Mouse (Mus musculus) midbrain, embryonic 12.5 days (tissue): ENCODE measurements around the gene Sstr3. TPM values are rescaled to one million over a fixed set of nuclear protein-coding genes. Genes with fewer than 3 reads are reported as not detected.

ENCODE experiments used
- ATAC-seq: fragments of 200-750 bp; cut with Nextera tagmentation; 2 replicates; pipeline ENCODE4 v1.8.0; 2017; ENCODE audit warnings: low read depth, moderate TSS enrichment, moderate library complexity; ENCODE audit not compliant: low FRiP score
- H3K27ac ChIP-seq: fragments of 300-500 bp; sonication (generic); replicated peaks from 2 replicates; pipeline ENCODE4 v1.5.1; 2016; ENCODE audit warnings: mild to moderate bottlenecking
- H3K27me3 ChIP-seq: fragments of 300-500 bp; sonication (generic); 2 replicates; pipeline ENCODE4 v1.6.1; 2016; ENCODE audit warnings: mild to moderate bottlenecking
- H3K36me3 ChIP-seq: fragments of 300-500 bp; sonication (generic); 2 replicates; pipeline ENCODE4 v1.6.1; 2016
- H3K4me1 ChIP-seq: fragments of 300-500 bp; sonication (generic); 2 replicates; pipeline ENCODE4 v1.6.1; 2016
- H3K4me2 ChIP-seq: fragments of 300-500 bp; sonication (generic); replicated peaks from 2 replicates; pipeline ENCODE4 v1.6.1; 2016; ENCODE audit warnings: mild to moderate bottlenecking, moderate library complexity
- H3K4me3 ChIP-seq: fragments of 300-500 bp; sonication (generic); 2 replicates; pipeline ENCODE4 v1.5.1; 2016; ENCODE audit warnings: mild to moderate bottlenecking
- H3K9ac ChIP-seq: fragments of 300-500 bp; sonication (generic); replicated peaks from 2 replicates; pipeline ENCODE4 v1.6.1; 2016; ENCODE audit warnings: mild to moderate bottlenecking, moderate library complexity
- H3K9me3 ChIP-seq: fragments of 300-500 bp; sonication (generic); 2 replicates; pipeline ENCODE4 v1.6.1; 2016; ENCODE audit warnings: mild to moderate bottlenecking
- WGBS: fragments of 180-500 bp; shearing (Covaris S2); methylation state at CpG from one replicate; pipeline ENCODE4 v1.1.7; 2016; 5-methylcytosine and 5-hydroxymethylcytosine counted together
- polyA plus RNA-seq: library from polyadenylated mRNA; unstranded; fragments of >200 nt; fragmentation: Nextera tagmentation; extraction: Ambion mirVana; gene quantifications from 2 replicates; pipeline ENCODE4 v1.2.1, GENCODE M21; 2016

Sstr3 gene
- 0.05 and 0.18 TPM in 2 replicates for polyA plus RNA-seq

DNA sequence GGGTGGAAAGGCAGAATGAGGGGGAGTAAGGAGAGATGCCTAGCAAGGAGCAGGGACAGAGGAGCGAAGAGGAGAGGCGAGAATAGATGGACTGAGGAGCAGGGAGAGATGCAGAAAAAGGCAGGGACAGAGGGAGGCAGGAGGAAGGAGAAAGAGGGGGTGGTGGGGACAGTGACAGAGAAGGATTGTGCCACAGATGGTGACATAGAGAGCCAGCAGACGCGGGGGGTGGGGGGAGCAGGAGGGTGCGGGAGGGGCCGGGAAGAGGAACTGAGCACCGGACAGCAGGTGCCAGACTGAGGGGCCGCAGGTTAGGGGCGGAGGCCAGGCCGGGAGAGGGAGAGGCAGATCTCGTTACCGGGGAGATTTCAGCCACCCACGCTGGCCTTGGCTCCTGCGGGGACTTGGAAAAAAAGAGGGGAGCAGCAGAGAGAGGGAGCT, at the start of gene Sstr3:
Gene Sstr3, minus strand, starts transcription at position 125 of the 441 bp plus-strand sequence.
- Histone ChIP-seq H3K9ac (peak within 1 kb of the TSS; percentile 28; the same call in 1 of the 2 replicates), H3K4me1 (peaks cover 25% of the 10 kb centered on the region), H3K36me3 (no peaks in the 10 kb centered on the region), H3K4me2 (peak within 1 kb of the TSS; percentile 28), H3K27ac (no peak within 1 kb of the TSS), H3K4me3 (no peak within 1 kb of the TSS), H3K27me3 (peaks cover 48% of the 10 kb centered on the region), H3K9me3 (no peaks in the 10 kb centered on the region)
- no peak for ATAC-seq
- 12% methylated on average over 14 of the region's 14 CpGs for WGBS

GRCm38 (mm10) chr15:78593896-78594425, 49.5 kb upstream of the Sstr3 start:
- H3K27me3 ChIP-seq: no peaks in the 10 kb centered on the region
- H3K4me1 ChIP-seq: no peaks in the 10 kb centered on the region
- no peaks in the 10 kb centered on the region for H3K36me3 ChIP-seq
- no peak for ATAC-seq
- H3K4me3 ChIP-seq: no peak overlapping the region
- H3K9me3 ChIP-seq: no peaks in the 10 kb centered on the region
- H3K9ac ChIP-seq: no peak overlapping the region
- 88% methylated on average over 7 of the region's 7 CpGs for WGBS
- H3K27ac ChIP-seq: no peak overlapping the region
- H3K4me2 ChIP-seq: no peak overlapping the region

DNA sequence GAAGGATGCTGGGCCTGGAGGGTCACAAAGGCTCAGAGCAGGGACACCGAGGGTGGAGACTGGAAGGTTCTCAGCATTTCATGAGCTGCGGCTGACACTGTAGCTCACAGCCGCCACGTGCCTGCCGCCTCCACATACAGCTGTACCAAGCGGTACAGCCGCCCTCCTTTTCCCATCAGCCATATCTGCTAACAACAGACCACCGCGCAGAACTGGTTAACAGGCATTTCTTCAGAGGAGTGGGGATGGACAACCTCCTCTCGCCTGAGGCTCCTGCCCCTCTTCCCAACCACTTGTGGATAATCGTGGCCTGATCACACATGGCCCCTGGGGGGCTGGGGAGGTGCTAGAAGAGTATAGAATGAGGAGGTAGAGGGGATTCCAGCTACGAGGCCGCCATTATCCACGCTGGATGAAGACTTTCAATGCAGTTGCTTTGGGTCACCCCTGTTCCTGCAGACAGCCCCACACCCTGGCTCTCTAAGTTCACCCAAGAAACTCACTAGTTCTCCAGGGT, 48.0 kb upstream of the Sstr3 start:
- no peak overlapping the region for H3K27ac ChIP-seq
- H3K9ac ChIP-seq: no peak overlapping the region
- 0 out of 2 replicates have a peak, but pooled peaks cover 2% of the 10 kb centered on the region for H3K4me1 ChIP-seq
- no peak for ATAC-seq
- H3K4me2 ChIP-seq: no peak overlapping the region
- H3K27me3 ChIP-seq: no peaks in the 10 kb centered on the region
- no peaks in the 10 kb centered on the region for H3K36me3 ChIP-seq
- H3K4me3 ChIP-seq: no peak overlapping the region
- H3K9me3 ChIP-seq: no peaks in the 10 kb centered on the region
- 82% methylated on average over 14 of the region's 14 CpGs for WGBS

DNA sequence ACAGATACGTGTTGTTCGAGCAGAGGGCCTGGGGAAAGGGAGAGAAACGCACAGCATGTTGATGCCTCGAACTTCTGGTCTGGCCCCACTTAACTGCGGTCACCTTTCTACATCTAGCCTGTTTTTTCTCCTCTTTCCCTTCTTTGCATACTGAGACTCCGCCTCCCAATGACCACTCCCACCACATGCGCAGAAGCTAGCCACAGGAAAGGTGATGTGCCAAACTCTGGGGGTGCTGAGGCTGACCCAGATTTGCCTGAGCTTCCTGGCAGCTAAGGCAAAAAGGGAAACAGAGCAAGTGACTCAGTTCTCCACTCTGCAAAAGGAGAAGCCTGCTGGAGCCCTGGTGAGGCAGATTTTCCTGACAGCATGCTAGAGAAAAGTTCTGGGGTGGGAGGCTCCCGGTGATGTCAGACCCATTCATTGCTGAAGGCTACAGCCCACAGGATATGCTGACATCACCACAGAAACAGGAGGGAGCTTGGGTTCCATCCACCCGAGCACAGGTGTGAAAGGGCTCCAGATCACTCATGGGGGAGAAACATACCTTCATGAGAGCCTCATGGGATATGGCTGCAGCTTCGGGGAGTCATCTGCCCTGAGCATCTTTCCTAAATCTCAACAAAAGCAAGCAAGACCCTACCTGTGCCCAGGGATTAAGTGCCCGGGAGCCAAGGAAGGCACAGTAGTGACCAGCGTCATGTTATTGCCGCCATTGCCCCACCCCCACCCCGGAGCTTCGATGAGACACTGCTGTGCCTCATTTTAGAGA, 47.4 kb upstream of the Sstr3 start:
- H3K27ac ChIP-seq: 0 out of 2 replicates have a peak overlapping the region, but pooled peaks have one; percentile 6
- no peak overlapping the region for H3K9ac ChIP-seq
- WGBS: 70% methylated on average over 15 of the region's 15 CpGs

GRCm38 (mm10) chr15:78590785-78591184, 46.3 kb upstream of the Sstr3 start:
- H3K36me3 ChIP-seq: no peaks in the 10 kb centered on the region
- H3K27me3 ChIP-seq: 0 out of 2 replicates have a peak, but pooled peaks cover 3% of the 10 kb centered on the region
- H3K9me3 ChIP-seq: no peaks in the 10 kb centered on the region
- no peak overlapping the region for H3K9ac ChIP-seq
- 0 out of 2 replicates have a peak, but pooled peaks cover 2% of the 10 kb centered on the region for H3K4me1 ChIP-seq
- no peak overlapping the region for H3K4me2 ChIP-seq
- 80% methylated on average over 6 of the region's 6 CpGs for WGBS
- ATAC-seq: no peak
- no peak overlapping the region for H3K27ac ChIP-seq
- no peak overlapping the region for H3K4me3 ChIP-seq

More for the DNA sequence above, 47.4 kb upstream of the Sstr3 start:
- Histone ChIP-seq H3K27me3 (no peaks in the 10 kb centered on the region), H3K9me3 (no peaks in the 10 kb centered on the region), H3K36me3 (no peaks in the 10 kb centered on the region), H3K4me2 (no peak overlapping the region), H3K4me3 (no peak overlapping the region), H3K4me1 (0 out of 2 replicates have a peak, but pooled peaks cover 2% of the 10 kb centered on the region)
- ATAC-seq: no peak

DNA sequence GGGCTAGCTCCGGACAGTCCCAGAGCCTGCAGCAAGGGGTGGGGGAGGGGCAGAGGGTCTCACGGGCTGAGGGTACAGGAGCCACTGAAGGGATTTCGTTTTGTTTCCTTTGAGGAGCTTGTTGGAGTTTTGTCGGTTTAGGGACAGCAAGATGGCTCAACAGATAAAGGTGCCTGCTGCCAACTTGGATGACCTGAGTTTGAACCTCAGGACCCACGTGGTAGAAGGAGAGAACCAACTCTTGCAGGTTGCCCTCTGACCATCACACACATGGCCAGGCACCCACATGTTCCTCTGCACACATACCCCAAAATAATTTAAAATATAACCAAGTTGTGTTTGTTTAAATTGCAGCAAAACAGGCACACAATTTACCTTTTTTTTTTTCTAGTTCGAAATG, 45.5 kb upstream of the Sstr3 start:
- Histone ChIP-seq H3K4me2 (no peak overlapping the region), H3K27ac (no peak overlapping the region), H3K36me3 (no peaks in the 10 kb centered on the region), H3K9ac (no peak overlapping the region), H3K27me3 (0 out of 2 replicates have a peak, but pooled peaks cover 3% of the 10 kb centered on the region), H3K4me1 (0 out of 2 replicates have a peak, but pooled peaks cover 2% of the 10 kb centered on the region), H3K9me3 (peaks cover 1% of the 10 kb centered on the region), H3K4me3 (no peak overlapping the region)
- no peak for ATAC-seq
- 75% methylated on average over 6 of the region's 6 CpGs for WGBS

DNA sequence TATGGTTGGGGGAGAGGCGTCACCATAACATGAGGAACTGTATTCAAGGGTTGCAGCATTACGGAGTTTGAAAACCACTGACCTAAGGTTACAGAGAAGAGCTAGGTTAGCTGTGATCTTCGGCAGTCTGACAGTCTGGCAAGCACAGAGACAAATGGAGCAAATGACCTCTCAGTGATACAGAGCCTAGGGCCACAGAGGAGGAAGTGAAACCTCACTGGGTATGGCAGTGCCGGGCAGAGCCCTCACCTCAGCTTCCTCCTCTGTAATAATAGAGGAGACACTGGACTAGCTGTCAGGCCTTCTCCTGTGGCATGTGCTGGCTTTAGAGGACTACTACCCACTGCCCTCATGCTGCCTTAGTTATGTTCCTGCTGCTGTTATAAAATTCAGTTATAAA, 44.4 kb upstream of the Sstr3 start:
- Histone ChIP-seq H3K27ac (no peak overlapping the region), H3K9me3 (peaks cover 6% of the 10 kb centered on the region), H3K4me1 (0 out of 2 replicates have a peak, but pooled peaks cover 2% of the 10 kb centered on the region), H3K36me3 (no peaks in the 10 kb centered on the region), H3K27me3 (0 out of 2 replicates have a peak, but pooled peaks cover 3% of the 10 kb centered on the region), H3K9ac (no peak overlapping the region), H3K4me3 (no peak overlapping the region), H3K4me2 (no peak overlapping the region)
- ATAC-seq: no peak
- WGBS: 90% methylated on average over 4 of the region's 4 CpGs

DNA sequence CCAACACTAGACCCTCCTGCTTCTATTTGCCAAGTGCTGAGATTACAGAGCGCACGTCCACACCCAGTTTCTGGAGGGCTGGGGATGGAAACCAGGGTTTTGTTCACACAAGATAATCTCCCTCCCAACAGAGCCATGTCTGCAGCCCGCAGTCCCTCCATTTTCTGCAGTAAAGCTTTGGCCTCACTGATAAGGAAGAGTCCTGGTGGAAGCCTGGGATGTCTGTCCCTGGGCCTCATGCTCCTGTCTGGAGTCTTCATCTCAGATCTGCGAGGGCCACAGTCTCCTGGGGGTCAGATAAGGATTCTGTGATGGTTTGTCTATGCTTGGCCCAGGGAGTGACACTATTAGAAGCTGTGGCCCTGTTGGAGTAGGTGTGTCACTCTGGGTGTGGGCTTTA, 43.6 kb upstream of the Sstr3 start:
- 71% methylated on average over 4 of the region's 4 CpGs for WGBS
- Histone ChIP-seq H3K9ac (no peak overlapping the region), H3K4me1 (0 out of 2 replicates have a peak, but pooled peaks cover 2% of the 10 kb centered on the region), H3K27me3 (0 out of 2 replicates have a peak, but pooled peaks cover 3% of the 10 kb centered on the region), H3K27ac (no peak overlapping the region), H3K9me3 (peaks cover 6% of the 10 kb centered on the region), H3K4me2 (no peak overlapping the region), H3K4me3 (no peak overlapping the region), H3K36me3 (no peaks in the 10 kb centered on the region)
- ATAC-seq: no peak

DNA sequence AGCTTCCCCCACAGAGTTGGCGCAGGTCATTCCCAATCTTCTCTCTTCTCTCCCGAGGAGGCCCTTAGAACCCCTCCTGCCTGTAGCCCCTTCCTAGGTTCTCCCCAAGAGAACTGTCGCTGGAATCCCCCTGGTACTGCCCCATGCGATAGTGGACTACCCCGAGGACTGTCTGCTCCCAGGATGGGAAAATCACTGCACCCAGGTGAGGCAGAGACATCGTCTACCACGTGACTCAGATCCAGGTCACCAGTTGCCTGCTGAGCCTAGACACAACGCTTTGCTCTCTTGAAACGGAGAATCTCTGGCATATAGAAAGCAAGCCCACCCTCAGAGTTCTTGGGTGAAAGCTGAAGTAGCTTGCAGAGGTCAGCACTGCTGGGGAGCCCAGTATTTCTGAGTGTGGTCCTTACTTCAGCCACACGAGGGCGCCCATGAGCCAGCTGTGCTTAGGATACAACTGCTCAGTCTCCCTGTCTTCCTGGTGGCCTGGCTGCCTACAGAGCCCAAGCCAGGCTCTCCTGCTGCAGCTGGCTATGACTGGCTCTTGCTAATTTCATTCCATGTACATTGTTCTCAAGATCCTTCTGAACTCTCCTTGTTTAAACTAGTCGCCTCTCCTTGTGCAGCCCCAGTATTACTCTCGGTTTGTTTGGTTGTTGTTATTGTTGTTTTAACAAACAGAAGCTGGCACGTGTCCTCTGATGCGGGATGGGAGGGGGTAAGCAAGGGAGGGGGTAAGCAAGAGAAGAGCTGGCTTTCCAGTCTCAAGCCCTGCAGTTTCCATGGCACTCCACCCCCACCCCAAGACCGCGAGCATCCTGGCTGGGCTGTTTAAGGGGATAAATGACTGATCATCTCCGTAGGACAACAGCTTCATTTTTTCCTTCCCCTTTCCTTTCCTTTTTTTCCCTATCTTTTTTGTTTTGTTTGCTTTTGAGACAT, 42.8 kb upstream of the Sstr3 start:
- 0 out of 2 replicates have a peak overlapping the region, but pooled peaks have one; percentile 6 for H3K27ac ChIP-seq
- 52% methylated on average over 18 of the region's 18 CpGs for WGBS
- no peak overlapping the region for H3K4me3 ChIP-seq
- ATAC-seq: peak; percentile 78
- 0 out of 2 replicates have a peak, but pooled peaks cover 3% of the 10 kb centered on the region for H3K27me3 ChIP-seq
- no peak overlapping the region for H3K9ac ChIP-seq
- no peak overlapping the region for H3K4me2 ChIP-seq
- H3K4me1 ChIP-seq: 0 out of 2 replicates have a peak, but pooled peaks cover 2% of the 10 kb centered on the region
- H3K9me3 ChIP-seq: peaks cover 6% of the 10 kb centered on the region
- no peaks in the 10 kb centered on the region for H3K36me3 ChIP-seq

DNA sequence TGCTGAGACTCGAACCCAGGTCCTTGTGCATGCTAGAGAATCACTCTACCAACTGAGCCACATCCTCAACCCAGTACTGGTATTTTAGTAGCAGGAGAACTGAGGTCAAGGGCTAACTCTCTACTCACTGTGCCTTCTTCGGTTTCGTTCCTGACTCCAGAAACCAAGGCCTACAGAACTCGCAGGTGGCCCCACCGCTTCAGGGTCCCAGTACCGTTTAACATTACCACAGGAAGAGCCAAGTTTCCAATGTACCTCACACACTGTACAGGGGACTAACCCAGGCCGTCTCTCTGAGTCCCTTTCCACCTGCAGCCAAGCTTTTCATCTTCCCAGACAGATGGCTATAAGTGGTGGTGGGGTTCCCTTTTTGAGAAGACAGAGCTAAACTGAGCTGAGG, 40.9 kb upstream of the Sstr3 start:
- H3K4me3 ChIP-seq: no peak overlapping the region
- no peak overlapping the region for H3K9ac ChIP-seq
- peaks cover 6% of the 10 kb centered on the region for H3K9me3 ChIP-seq
- H3K4me2 ChIP-seq: no peak overlapping the region
- H3K36me3 ChIP-seq: no peaks in the 10 kb centered on the region
- WGBS: 95% methylated on average over 7 of the region's 7 CpGs
- H3K4me1 ChIP-seq: peaks cover 19% of the 10 kb centered on the region
- ATAC-seq: no peak
- H3K27me3 ChIP-seq: 0 out of 2 replicates have a peak, but pooled peaks cover 3% of the 10 kb centered on the region
- no peak overlapping the region for H3K27ac ChIP-seq

DNA sequence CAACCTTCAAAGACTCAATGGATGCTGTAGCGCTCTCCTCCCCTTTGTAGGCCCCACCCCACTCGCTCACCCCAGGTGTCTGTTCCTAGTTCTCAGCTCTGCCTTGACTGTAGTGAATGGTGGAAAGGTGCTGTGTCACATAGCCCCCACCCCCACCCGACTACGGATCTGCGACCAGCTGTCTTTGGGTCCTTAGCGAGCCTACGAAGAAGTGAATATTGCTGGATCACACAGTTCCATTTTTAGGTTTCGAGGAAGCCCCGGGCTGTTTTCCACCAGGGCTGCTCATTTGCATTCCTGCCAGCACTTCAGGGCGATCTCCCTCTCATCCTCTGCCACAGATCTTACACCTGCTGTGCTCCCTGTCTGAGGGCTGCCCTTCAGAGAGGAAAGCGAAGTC, 38.9 kb upstream of the Sstr3 start:
- no peak for ATAC-seq
- Histone ChIP-seq H3K9ac (no peak overlapping the region), H3K4me1 (peaks cover 31% of the 10 kb centered on the region), H3K4me3 (no peak overlapping the region), H3K27me3 (0 out of 2 replicates have a peak, but pooled peaks cover 3% of the 10 kb centered on the region), H3K4me2 (no peak overlapping the region), H3K27ac (no peak overlapping the region), H3K9me3 (peaks cover 6% of the 10 kb centered on the region), H3K36me3 (no peaks in the 10 kb centered on the region)
- WGBS: 25% methylated on average over 11 of the region's 11 CpGs
